Mouse (Mus musculus) MEL (cell line): ENCODE results near the gene Igf2bp3. TPM values are rescaled to one million over a fixed set of nuclear protein-coding genes. Genes with fewer than 3 reads are reported as not detected.

Experiments used
- DNase-seq: peaks from one replicate; pipeline ENCODE4 v3.0.0; 2011; ENCODE audit warnings: low read depth, low spot score
- H3K27ac ChIP-seq: 2 replicates; pipeline ENCODE4 v1.5.1; 2012; ENCODE audit warnings: low read depth, mild to moderate bottlenecking, control low read depth, low read length, moderate library complexity; ENCODE audit not compliant: control insufficient read depth
- H3K27me3 ChIP-seq, 2 experiments: fragments of 150-350 bp in 1 of 2; sonication (generic) in 1 of 2; 2 replicates each; pipeline ENCODE4 v1.6.1; 2012; ENCODE audit warnings: low read length in 2 of 2, mild to moderate bottlenecking in 2 of 2, improper control_type of control experiment in 1 of 2, moderate library complexity in 1 of 2; ENCODE audit not compliant: insufficient read depth in 2 of 2, control insufficient read depth in 1 of 2
- H3K36me3 ChIP-seq, 2 experiments: 2 replicates each; pipeline ENCODE4 v1.6.1; 2012 to 2014; ENCODE audit warnings: low read length in 2 of 2, improper control_type of control experiment in 1 of 2, inconsistent platforms in 1 of 2, mild to moderate bottlenecking in 1 of 2; ENCODE audit not compliant: insufficient read depth in 2 of 2, control insufficient read depth in 1 of 2
- H3K4me1 ChIP-seq, 2 experiments: fragments of 150-350 bp in 1 of 2; sonication (generic) in 1 of 2; 2 replicates each; pipeline ENCODE4 v1.6.1; 2012; ENCODE audit warnings: low read length in 2 of 2, improper control_type of control experiment in 1 of 2, mild to moderate bottlenecking in 1 of 2; ENCODE audit not compliant: insufficient read depth in 2 of 2, control insufficient read depth in 1 of 2
- H3K4me3 ChIP-seq, 2 experiments: fragments of 150-350 bp in 1 of 2; sonication (generic) in 1 of 2; 2 replicates each; pipeline ENCODE4 v1.5.1; 2012; ENCODE audit warnings: low read depth in 2 of 2, low read length in 2 of 2, mild to moderate bottlenecking in 2 of 2, moderate library complexity in 2 of 2, control low read depth in 1 of 2, improper control_type of control experiment in 1 of 2; ENCODE audit not compliant: control insufficient read depth in 1 of 2, insufficient read depth in 1 of 2
- H3K79me2 ChIP-seq: 2 replicates; pipeline ENCODE4 v1.6.1; 2012; ENCODE audit warnings: mild to moderate bottlenecking, low read length, moderate library complexity; ENCODE audit not compliant: control insufficient read depth, poor library complexity, insufficient read depth
- H3K9ac ChIP-seq: 2 replicates; pipeline ENCODE4 v1.6.1; 2012; ENCODE audit warnings: low read depth, mild to moderate bottlenecking, control low read depth, low read length, moderate library complexity; ENCODE audit not compliant: control insufficient read depth, poor library complexity, severe bottlenecking
- H3K9me3 ChIP-seq: fragments of 150-350 bp; sonication (generic); replicated peaks from 2 replicates; pipeline ENCODE4 v1.6.1; 2012; ENCODE audit warnings: mild to moderate bottlenecking, low read length, improper control_type of control experiment, moderate library complexity; ENCODE audit not compliant: insufficient read depth
- BHLHE40 ChIP-seq: IDR thresholded peaks from 2 replicates; pipeline ENCODE4 v1.6.1; 2012; ENCODE audit warnings: low read depth, mild to moderate bottlenecking, inconsistent platforms, low read length, improper control_type of control experiment, borderline replicate concordance
- CHD1 ChIP-seq: IDR thresholded peaks from 2 replicates; pipeline ENCODE4 v1.6.1; 2012; ENCODE audit warnings: low read depth, mild to moderate bottlenecking, inconsistent platforms, low read length, improper control_type of control experiment
- CHD2 ChIP-seq: IDR thresholded peaks from 2 replicates; pipeline ENCODE4 v1.6.1; 2011; ENCODE audit warnings: low read length, improper control_type of control experiment
- CTCF ChIP-seq, 3 experiments: IDR thresholded peaks in 2 of 3; conservative IDR thresholded peaks in 1 of 3; 2 replicates each; pipeline ENCODE4 v1.5.1; 2011 to 2012; ENCODE audit warnings: low read length in 3 of 3, low read depth in 2 of 3, mild to moderate bottlenecking in 2 of 3, improper control_type of control experiment in 1 of 3, inconsistent platforms in 1 of 3, mixed read lengths in 1 of 3, moderate library complexity in 1 of 3; ENCODE audit not compliant: control insufficient read depth in 1 of 3, insufficient read depth in 1 of 3, poor library complexity in 1 of 3, severe bottlenecking in 1 of 3
- ELF1 ChIP-seq: IDR thresholded peaks from 2 replicates; pipeline ENCODE4 v1.6.1; 2014; ENCODE audit warnings: low read depth, mild to moderate bottlenecking, inconsistent platforms, low read length, improper control_type of control experiment, moderate library complexity
- GABPA ChIP-seq: IDR thresholded peaks from 2 replicates; pipeline ENCODE4 v1.6.1; 2012; ENCODE audit warnings: low read depth, mild to moderate bottlenecking, inconsistent platforms, low read length, improper control_type of control experiment, moderate library complexity
- HCFC1 ChIP-seq: IDR thresholded peaks from 2 replicates; pipeline ENCODE4 v1.6.1; 2012; ENCODE audit warnings: low read depth, mild to moderate bottlenecking, inconsistent platforms, low read length, improper control_type of control experiment, moderate library complexity
- KAT2A ChIP-seq: conservative IDR thresholded peaks from 2 replicates; pipeline ENCODE4 v1.6.1; 2012; ENCODE audit warnings: low read depth, low read length, improper control_type of control experiment, inconsistent platforms
- MAFK ChIP-seq: IDR thresholded peaks from 2 replicates; pipeline ENCODE4 v1.6.1; 2011; ENCODE audit warnings: low read depth, mild to moderate bottlenecking, low read length, improper control_type of control experiment, borderline replicate concordance
- MEF2A ChIP-seq: IDR thresholded peaks from 2 replicates; pipeline ENCODE4 v1.6.1; 2014; ENCODE audit warnings: low read depth, mild to moderate bottlenecking, inconsistent platforms, low read length, improper control_type of control experiment; ENCODE audit not compliant: poor library complexity, insufficient replicate concordance, severe bottlenecking; ENCODE audit errors: extremely low read depth
- MYC ChIP-seq: IDR thresholded peaks from 2 replicates; pipeline ENCODE4 v1.6.1; 2011; ENCODE audit warnings: low read depth, mild to moderate bottlenecking, low read length, improper control_type of control experiment, moderate library complexity
- NELFE ChIP-seq: IDR thresholded peaks from 2 replicates; pipeline ENCODE4 v1.6.1; 2011; ENCODE audit warnings: low read depth, low read length, improper control_type of control experiment
- NRF1 ChIP-seq: IDR thresholded peaks from 2 replicates; pipeline ENCODE4 v1.6.1; 2014; ENCODE audit warnings: low read depth, mild to moderate bottlenecking, inconsistent platforms, low read length, improper control_type of control experiment, moderate library complexity; ENCODE audit not compliant: poor library complexity, insufficient read depth, severe bottlenecking
- POLR2A ChIP-seq, 2 experiments: IDR thresholded peaks; 2 replicates each; pipeline ENCODE4 v1.6.1; 2011 to 2012; ENCODE audit warnings: low read length in 2 of 2, mild to moderate bottlenecking in 2 of 2, control low read depth in 1 of 2, improper control_type of control experiment in 1 of 2, low read depth in 1 of 2, moderate library complexity in 1 of 2; ENCODE audit not compliant: control insufficient read depth in 1 of 2, insufficient read depth in 1 of 2, poor library complexity in 1 of 2
- POLR2AphosphoS2 ChIP-seq: IDR thresholded peaks from 2 replicates; pipeline ENCODE4 v1.6.1; 2011; ENCODE audit warnings: low read length, improper control_type of control experiment
- POLR2AphosphoS5 ChIP-seq: IDR thresholded peaks from 2 replicates; pipeline ENCODE4 v1.6.1; 2012; ENCODE audit warnings: low read depth, borderline replicate concordance, mild to moderate bottlenecking, inconsistent platforms, low read length, moderate library complexity, mixed read lengths
- RCOR1 ChIP-seq: IDR thresholded peaks from 2 replicates; pipeline ENCODE4 v1.6.1; 2012; ENCODE audit warnings: low read depth, mild to moderate bottlenecking, inconsistent platforms, low read length, improper control_type of control experiment
- SIN3A ChIP-seq: IDR thresholded peaks from 2 replicates; pipeline ENCODE4 v1.6.1; 2012; ENCODE audit warnings: low read length, improper control_type of control experiment, inconsistent platforms
- TAL1 ChIP-seq: IDR thresholded peaks from 2 replicates; pipeline ENCODE4 v1.6.1; 2012; ENCODE audit warnings: mild to moderate bottlenecking, inconsistent platforms, low read length, moderate library complexity, mixed read lengths
- TBP ChIP-seq: IDR thresholded peaks from 2 replicates; pipeline ENCODE4 v1.8.0; 2011; ENCODE audit warnings: low read depth, low read length, improper control_type of control experiment
- USF1 ChIP-seq: IDR thresholded peaks from 2 replicates; pipeline ENCODE4 v1.6.1; 2014; ENCODE audit warnings: low read depth, mild to moderate bottlenecking, inconsistent platforms, low read length, improper control_type of control experiment, moderate library complexity
- ZC3H11A ChIP-seq: IDR thresholded peaks from 2 replicates; pipeline ENCODE4 v1.6.1; 2012; ENCODE audit warnings: low read depth, mild to moderate bottlenecking, inconsistent platforms, low read length, improper control_type of control experiment
- ZKSCAN1 ChIP-seq: IDR thresholded peaks from 2 replicates; pipeline ENCODE4 v1.6.1; 2012; ENCODE audit warnings: low read depth, mild to moderate bottlenecking, inconsistent platforms, low read length, improper control_type of control experiment, moderate library complexity
- ZMIZ1 ChIP-seq: IDR thresholded peaks from 2 replicates; pipeline ENCODE4 v1.6.1; 2012; ENCODE audit warnings: low read depth, mild to moderate bottlenecking, inconsistent platforms, low read length, improper control_type of control experiment, moderate library complexity
- ZNF384 ChIP-seq: IDR thresholded peaks from 2 replicates; pipeline ENCODE4 v1.6.1; 2012; ENCODE audit warnings: low read depth, mild to moderate bottlenecking, inconsistent platforms, low read length, improper control_type of control experiment
- polyA plus RNA-seq, 2 experiments: library from polyadenylated mRNA; stranded (reverse) in 1 of 2; unstranded in 1 of 2; fragments of >175 nt in 1 of 2; fragments of >200 nt in 1 of 2; gene quantifications; 2 replicates each; pipeline versions ENCODE4 v1.2.1 to v1.2.4; 2012; ENCODE audit warnings: low replicate concordance in 2 of 2, low read depth in 1 of 2; ENCODE audit not compliant: insufficient read length in 2 of 2, insufficient read depth in 1 of 2, missing spikeins in 1 of 2
- total RNA-seq: library from RNA; depleted of rRNA; stranded (reverse); fragments of 300-350 nt; gene quantifications from 2 replicates; pipeline ENCODE4 v1.2.3, GENCODE M21; 2012

Gene Igf2bp3
- total and polyA plus RNA-seq, 3 experiments, result 0.12 to 0.29 TPM; not detected in 1

DNA sequence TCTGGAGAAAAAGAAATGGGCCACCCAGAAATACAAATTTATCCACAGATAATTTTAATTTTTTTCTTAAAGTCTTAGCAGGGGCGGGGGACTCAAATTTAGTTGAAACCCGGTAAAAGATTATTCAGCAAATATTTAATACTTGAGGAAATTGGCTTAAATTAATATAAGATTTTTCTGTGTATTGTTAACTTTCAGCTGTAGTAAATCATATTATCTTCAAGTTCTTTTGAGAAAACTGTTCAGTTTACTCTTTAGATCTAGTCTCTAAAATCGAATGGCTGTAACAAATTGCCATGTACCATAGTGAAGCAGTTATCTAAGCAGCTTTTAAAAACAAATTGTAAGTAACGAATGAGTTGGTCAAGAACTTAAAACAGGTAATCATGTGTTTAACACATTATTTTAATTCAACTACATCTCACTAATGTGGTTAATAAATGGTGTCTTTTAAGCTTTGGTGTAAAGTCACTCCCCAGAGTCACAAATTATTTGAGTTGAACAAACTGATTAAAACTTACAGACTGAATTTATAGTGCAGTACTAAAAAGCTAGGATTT is 4.3 kb upstream of the Igf2bp3 start:
- H3K4me1 ChIP-seq, result no peaks in the 10 kb centered on the region
- no peak overlapping the region for H3K4me3 ChIP-seq
- no peak for DNase-seq
- TF ChIP-seq BHLHE40, result no peak
- TF ChIP-seq TBP, result no peak
- TF ChIP-seq ELF1, result no peak
- TF ChIP-seq NRF1, result no peak
- TF ChIP-seq CHD2, result no peak
- TF ChIP-seq SIN3A, result no peak
- no peak for TF ChIP-seq TAL1
- TF ChIP-seq POLR2AphosphoS2, result no peak
- TF ChIP-seq MAFK, result no peak
- TF ChIP-seq ZKSCAN1, result no peak
- no peak for TF ChIP-seq NELFE
- TF ChIP-seq CTCF (IDR thresholded peaks at IDR 0.05 in 2 of 3, conservative IDR thresholded peaks at IDR 0.05 in 1 of 3; ENCODE audit: control insufficient read depth in 1 of 3, insufficient read depth in 1 of 3, low read depth in 2 of 3, low read length in 3 of 3, poor library complexity in 1 of 3, severe bottlenecking in 1 of 3), result no peak
- no peak for TF ChIP-seq RCOR1
- TF ChIP-seq USF1, result no peak
- no peak for TF ChIP-seq MEF2A
- no peak for TF ChIP-seq KAT2A
- no peak for TF ChIP-seq CHD1
- no peaks in the 10 kb centered on the region for H3K9me3 ChIP-seq
- peaks cover 6% of the 10 kb centered on the region in 2 experiments for H3K27me3 ChIP-seq
- no peaks in the 10 kb centered on the region for H3K36me3 ChIP-seq
- H3K79me2 ChIP-seq, result no peaks in the 10 kb centered on the region
- no peak overlapping the region for H3K9ac ChIP-seq
- no peak overlapping the region for H3K27ac ChIP-seq

- H3K27ac ChIP-seq, result no peak overlapping the region
- no peak for DNase-seq
- no peaks in the 10 kb centered on the region for H3K36me3 ChIP-seq
- peaks cover 6% of the 10 kb centered on the region in 2 experiments for H3K27me3 ChIP-seq
- no peak for TF ChIP-seq USF1
- no peak for TF ChIP-seq TBP
- TF ChIP-seq POLR2A (IDR thresholded peaks at IDR 0.05; ENCODE audit: control insufficient read depth in 1 of 2, insufficient read depth in 1 of 2, low read depth in 1 of 2, low read length in 2 of 2, poor library complexity in 1 of 2), result no peak
- TF ChIP-seq MYC, result no peak
- no peak for TF ChIP-seq ZKSCAN1
- no peak for TF ChIP-seq MAFK
- TF ChIP-seq NRF1, result no peak
- TF ChIP-seq NELFE, result no peak
- no peak for TF ChIP-seq POLR2AphosphoS5
- no peak for TF ChIP-seq POLR2AphosphoS2
- no peak for TF ChIP-seq ZC3H11A
- TF ChIP-seq HCFC1, result no peak
- no peak for TF ChIP-seq TAL1
- TF ChIP-seq GABPA, result no peak
- TF ChIP-seq ZMIZ1, result no peak
- no peak for TF ChIP-seq ELF1
- TF ChIP-seq CTCF (IDR thresholded peaks at IDR 0.05 in 2 of 3, conservative IDR thresholded peaks at IDR 0.05 in 1 of 3; ENCODE audit: control insufficient read depth in 1 of 3, insufficient read depth in 1 of 3, low read depth in 2 of 3, low read length in 3 of 3, poor library complexity in 1 of 3, severe bottlenecking in 1 of 3), result no peak
- TF ChIP-seq ZNF384, result no peak
- no peak overlapping the region for H3K4me3 ChIP-seq
- H3K9me3 ChIP-seq, result no peaks in the 10 kb centered on the region
- no peak overlapping the region for H3K9ac ChIP-seq
- no peaks in the 10 kb centered on the region for H3K4me1 ChIP-seq
- no peaks in the 10 kb centered on the region for H3K79me2 ChIP-seq
Measured at GRCm38 (mm10) chr6:49218275-49218802, 3.6 kb upstream of the Igf2bp3 start.
